Mouse (Mus musculus) gastrocnemius, adult 2 months (tissue): ENCODE results near the gene Mast4. TPM values are rescaled to one million over a fixed set of nuclear protein-coding genes. Genes with fewer than 3 reads are reported as not detected.

Source experiments
- DNase-seq: peaks from one replicate; pipeline ENCODE4 v3.0.0; 2022
- H3K27ac ChIP-seq: fragments of 200-600 bp; 2 replicates; pipeline ENCODE4 v1.8.1; 2022; ENCODE audit warnings: mild to moderate bottlenecking
- H3K4me3 ChIP-seq: fragments of 200-600 bp; 2 replicates; pipeline ENCODE4 v1.8.1; 2022; ENCODE audit warnings: mild to moderate bottlenecking, moderate library complexity
- CTCF ChIP-seq: fragments of 200-600 bp; IDR thresholded peaks from 2 replicates; pipeline ENCODE4 v1.8.1; 2022; ENCODE audit warnings: antibody characterized with exemption, mild to moderate bottlenecking, moderate library complexity
- intact Hi-C: fragments of 180-260 bp; cut with DNase I; formaldehyde crosslinking; loops from one replicate; pipeline ENCODE4 v1.15.1; 2025
- total RNA-seq, 2 experiments: library from RNA; stranded (reverse); gene quantifications; 2 replicates each; pipeline ENCODE4 v1.2.3; 2021

The Mast4 gene
- total RNA-seq, 2 experiments from 2014 or later = 47.2 to 49.9 TPM

DNA sequence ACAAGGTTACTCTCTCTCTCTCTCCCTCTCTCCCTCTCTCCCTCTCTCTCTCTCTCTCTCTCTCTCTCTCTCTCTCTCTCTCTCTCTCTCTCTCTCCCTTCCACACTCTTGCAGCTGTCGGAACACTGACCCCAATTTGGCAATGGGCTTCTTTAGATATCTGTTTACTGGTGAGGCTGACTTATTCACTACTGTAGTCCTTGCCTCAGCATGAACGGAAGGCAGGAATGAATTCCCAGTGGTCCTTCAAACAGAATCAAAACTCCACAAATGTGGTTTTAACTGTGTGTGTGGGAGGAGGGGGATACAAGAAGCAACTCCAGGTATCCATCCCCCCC, 434.2 kb downstream of the Mast4 start:
- no peak for DNase-seq
- H3K4me3 ChIP-seq = peak overlapping the region; percentile 51; the same call in 1 of the 2 replicates
- H3K27ac ChIP-seq = peak overlapping the region; percentile 87
- intact Hi-C loops = no loop called here
- TF ChIP-seq CTCF = no peak

GRCm38 (mm10) chr13:102899253-102900082, 434.8 kb downstream of the Mast4 start:
- Histone ChIP-seq H3K27ac (peak overlapping the region; percentile 87), H3K4me3 (peak overlapping the region; percentile 64)
- peak; percentile 36 for DNase-seq
- intact Hi-C loops = no loop called here
- TF ChIP-seq CTCF = no peak

- H3K4me3 ChIP-seq = peak overlapping the region; percentile 64
- peak overlapping the region; percentile 87 for H3K27ac ChIP-seq
- TF ChIP-seq CTCF = no peak
- intact Hi-C loops = no loop called here
- DNase-seq = peak; percentile 78
Measured at GRCm38 (mm10) chr13:102898374-102899131, 435.7 kb downstream of the Mast4 start.

DNA sequence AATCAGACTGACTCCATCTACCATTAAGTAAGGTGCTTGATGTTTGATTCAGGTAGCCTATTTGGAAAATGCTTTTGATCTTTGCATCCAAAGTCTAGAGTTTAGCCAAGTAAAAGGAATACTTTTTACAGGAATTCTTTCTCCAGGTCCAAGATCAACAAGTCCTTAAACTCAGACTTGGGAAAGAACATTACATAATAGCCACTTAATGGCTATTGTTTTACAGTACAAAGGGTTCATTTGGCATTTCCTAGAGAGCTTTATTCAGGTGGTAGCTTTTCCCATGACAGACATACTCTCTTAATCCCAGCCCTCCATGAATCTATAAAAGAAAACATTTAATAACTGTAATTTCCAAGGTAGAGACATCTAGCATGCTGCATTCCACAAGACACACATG, 438.0 kb downstream of the Mast4 start:
- no peak for DNase-seq
- Histone ChIP-seq H3K4me3 (no peak overlapping the region), H3K27ac (peak overlapping the region; percentile 83)
- no peak for TF ChIP-seq CTCF
- intact Hi-C loops = no loop called here

- intact Hi-C loops = no loop called here
- H3K4me3 ChIP-seq = peak overlapping the region; percentile 34
- H3K27ac ChIP-seq = peak overlapping the region; percentile 83
- no peak for TF ChIP-seq CTCF
- no peak for DNase-seq
Measured at GRCm38 (mm10) chr13:102895894-102896293, 438.4 kb downstream of the Mast4 start.

DNA sequence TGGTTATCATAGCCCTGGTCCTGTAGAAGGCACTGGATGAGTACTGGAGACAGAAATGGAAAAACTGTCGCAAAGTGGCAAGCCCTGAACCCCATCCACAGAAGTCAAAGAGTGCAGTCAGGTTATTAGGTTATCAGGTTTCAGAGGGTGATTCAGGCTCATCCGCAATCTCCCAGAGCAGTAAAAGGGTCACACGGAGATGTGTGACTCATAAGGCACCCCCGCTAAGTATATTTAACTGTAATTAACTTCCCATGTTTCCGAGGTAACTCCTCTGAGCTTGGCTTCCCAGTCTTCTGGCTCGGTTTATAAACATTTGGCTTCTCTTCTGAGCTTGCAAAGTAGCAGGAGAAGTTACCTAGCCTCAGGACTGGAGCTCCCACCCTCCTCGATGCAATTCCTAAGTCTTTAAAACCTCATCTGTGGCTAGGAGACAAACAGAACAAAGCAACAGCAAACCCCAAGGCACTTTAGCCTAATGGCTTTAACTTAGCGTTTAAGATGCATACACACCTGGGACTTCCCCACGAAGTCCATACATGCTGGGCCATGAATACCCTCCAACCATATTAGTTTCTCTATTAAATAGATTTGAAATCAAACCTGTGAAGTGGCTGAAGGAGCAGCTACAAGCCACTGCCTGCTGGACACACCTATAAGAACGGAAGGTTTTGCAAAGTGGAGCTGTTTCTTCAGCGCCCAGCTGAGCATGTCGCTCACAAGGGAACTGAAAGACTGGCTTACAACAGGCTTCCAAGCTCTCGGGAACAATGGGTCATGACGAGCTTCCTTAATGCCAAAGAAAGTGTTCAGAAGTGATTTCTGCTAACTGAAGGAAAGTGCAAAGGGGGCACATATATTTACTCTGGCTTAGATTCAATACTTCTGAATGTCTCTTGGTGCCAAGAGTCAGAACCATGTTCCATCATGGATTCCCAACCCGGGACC, 439.7 kb downstream of the Mast4 start:
- DNase-seq = no peak
- TF ChIP-seq CTCF = no peak
- intact Hi-C loops = no loop called here
- peak overlapping the region; percentile 50 for H3K4me3 ChIP-seq
- peak overlapping the region; percentile 83 for H3K27ac ChIP-seq

DNA sequence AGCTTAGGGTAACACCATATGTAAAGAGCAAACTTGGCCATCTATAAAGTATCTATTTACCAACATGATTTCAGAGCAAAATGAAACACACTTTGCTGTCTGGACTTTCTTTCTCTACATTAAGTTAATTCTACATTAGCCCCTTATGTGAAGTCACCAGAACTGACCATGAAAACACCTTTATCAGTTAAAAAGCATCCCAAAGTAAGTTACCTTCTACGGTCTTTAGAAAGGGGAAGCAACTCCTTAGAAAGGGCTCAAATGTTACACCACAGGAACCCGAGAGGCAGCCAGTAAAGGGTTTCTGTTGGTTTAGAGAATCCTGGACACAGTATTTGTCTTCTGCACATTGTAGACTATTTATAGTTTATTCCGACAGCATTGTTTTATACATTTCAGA, 441.5 kb downstream of the Mast4 start:
- intact Hi-C loops = no loop called here
- TF ChIP-seq CTCF = no peak
- no peak for DNase-seq
- H3K4me3 ChIP-seq = peak overlapping the region; percentile 50
- H3K27ac ChIP-seq = peak overlapping the region; percentile 83

DNA sequence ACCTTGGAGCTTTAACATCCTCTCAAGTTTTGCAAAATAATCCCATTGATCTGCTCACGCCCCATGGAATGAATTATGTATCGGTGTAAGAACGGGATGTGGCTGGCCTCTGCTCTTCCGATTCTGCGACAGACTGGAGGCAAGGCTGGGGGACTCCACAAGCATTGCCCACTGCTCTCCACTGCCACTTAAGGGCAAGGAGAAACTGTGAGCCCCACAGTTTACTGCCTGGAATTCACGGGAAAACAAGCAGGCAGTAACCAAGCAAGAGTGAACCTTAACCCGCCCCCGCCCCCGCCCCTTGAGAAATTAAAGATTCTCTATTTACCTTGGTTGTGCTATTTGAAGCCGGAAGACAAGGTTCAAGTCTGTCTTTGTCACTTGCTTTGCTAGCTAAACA, 444.3 kb downstream of the Mast4 start:
- DNase-seq = no peak
- intact Hi-C loops = no loop called here
- Histone ChIP-seq H3K4me3 (peak overlapping the region; percentile 46), H3K27ac (peak overlapping the region; percentile 59)
- TF ChIP-seq CTCF = no peak

GRCm38 (mm10) chr13:102889537-102889936, 444.8 kb downstream of the Mast4 start:
- Histone ChIP-seq H3K4me3 (peak overlapping the region; percentile 46), H3K27ac (peak overlapping the region; percentile 59)
- no peak for TF ChIP-seq CTCF
- no peak for DNase-seq
- intact Hi-C loops = no loop called here

DNA sequence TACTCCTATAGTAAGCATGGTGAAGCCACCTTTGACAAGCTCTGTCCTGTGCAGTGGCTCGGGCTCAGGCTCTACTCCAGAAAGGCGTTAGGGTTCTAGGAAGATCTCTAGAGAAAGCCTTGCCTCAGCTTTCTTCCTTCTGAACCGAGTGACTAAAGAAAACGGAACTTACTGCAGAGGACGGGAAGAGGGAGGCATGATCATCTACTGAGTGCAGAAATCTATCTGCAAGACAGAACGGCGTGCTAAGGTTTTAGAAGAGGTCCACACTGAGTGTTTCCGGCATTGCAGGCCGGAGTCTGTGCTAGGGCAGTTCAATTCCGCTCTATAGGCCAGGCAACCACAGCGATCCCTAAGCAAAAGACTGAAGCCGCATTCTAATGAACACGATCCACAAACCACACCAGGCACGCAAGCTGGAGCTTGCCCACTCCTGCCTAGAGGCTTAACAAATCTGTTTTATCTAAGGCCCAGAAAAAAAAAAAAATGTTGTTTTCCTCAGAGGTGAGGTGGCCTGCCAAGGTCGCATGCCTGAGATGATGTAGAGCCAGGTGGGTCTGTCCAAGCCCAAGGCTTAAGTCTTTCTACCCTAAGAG, 445.3 kb downstream of the Mast4 start:
- TF ChIP-seq CTCF = no peak
- no peak for DNase-seq
- Histone ChIP-seq H3K27ac (peak overlapping the region; percentile 59), H3K4me3 (peak overlapping the region; percentile 46)
- intact Hi-C loops = no loop called here

DNA sequence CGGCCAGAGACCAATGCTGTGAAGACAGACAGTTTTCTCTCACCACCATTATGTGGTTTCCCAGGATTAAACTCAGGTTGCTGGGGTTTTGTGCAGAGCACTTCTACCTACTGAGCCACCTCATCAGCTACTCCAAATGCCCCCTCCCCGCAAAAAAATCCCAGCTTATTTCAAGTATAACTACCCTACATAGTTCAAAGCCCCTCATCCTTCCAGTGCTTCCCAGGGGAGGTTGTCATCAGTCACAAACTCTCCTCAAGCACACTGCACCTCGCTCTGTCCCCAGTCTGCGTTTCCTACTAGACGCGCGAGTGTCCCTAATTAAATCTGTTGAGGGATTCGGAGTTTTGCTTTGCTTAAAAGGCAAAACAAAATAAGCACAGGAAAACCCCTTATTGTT, 446.1 kb downstream of the Mast4 start:
- DNase-seq = no peak

GRCm38 (mm10) chr13:102887534-102887933, 446.8 kb downstream of the Mast4 start:
- DNase-seq = no peak
- Histone ChIP-seq H3K4me3 (no peak overlapping the region), H3K27ac (peak overlapping the region; percentile 25; the same call in 1 of the 2 replicates)
- intact Hi-C loops = no loop called here
- no peak for TF ChIP-seq CTCF

More for the DNA sequence above, 446.1 kb downstream of the Mast4 start:
- H3K4me3 ChIP-seq = peak overlapping the region; percentile 46
- H3K27ac ChIP-seq = peak overlapping the region; percentile 59
- no peak for TF ChIP-seq CTCF
- intact Hi-C loops = no loop called here
